Mouse (Mus musculus) liver, embryonic 14.5 days (tissue): ENCODE measurements at regions not wholly inside any gene's neighbourhood (a gene's known extent, or its start where the extent isn't known, plus 50 kb on each side); places are given as distances from the start of the nearest gene placed in this dataset.

ENCODE experiments used
- ATAC-seq: fragments of 200-750 bp; cut with Nextera tagmentation; 2 replicates; pipeline ENCODE4 v1.8.0; 2017; ENCODE audit warnings: moderate number of reproducible peaks, mild to moderate bottlenecking, moderate library complexity; ENCODE audit not compliant: insufficient read depth
- DNase-seq, 3 experiments: peaks; one replicate each; pipeline ENCODE4 v3.0.0-alpha.2; 2012 to 2013; ENCODE audit warnings: low read depth in 3 of 3, low spot score in 3 of 3
- H3K27ac ChIP-seq: fragments of 300-500 bp; sonication (generic); 2 replicates; pipeline ENCODE4 v1.5.1; 2014; ENCODE audit warnings: moderate library complexity, mild to moderate bottlenecking, control low read depth, inconsistent platforms
- H3K27me3 ChIP-seq: fragments of 300-500 bp; sonication (generic); 2 replicates; pipeline ENCODE4 v1.6.1; 2014; ENCODE audit warnings: mild to moderate bottlenecking, low read length, moderate library complexity; ENCODE audit not compliant: control insufficient read depth, insufficient read depth
- H3K36me3 ChIP-seq: fragments of 300-500 bp; sonication (generic); replicated peaks from 2 replicates; pipeline ENCODE4 v1.6.1; 2014; ENCODE audit warnings: low read depth; ENCODE audit not compliant: control insufficient read depth, insufficient read depth
- H3K4me1 ChIP-seq, 2 experiments: fragments of 200-500 bp in 1 of 2; fragments of 300-500 bp in 1 of 2; sonication (generic) in 1 of 2; replicated peaks; 2 replicates each; pipeline ENCODE4 v1.6.1; 2012 to 2014; ENCODE audit warnings: antibody characterized with exemption in 1 of 2, inconsistent platforms in 1 of 2, low read length in 1 of 2; ENCODE audit not compliant: control insufficient read depth in 2 of 2, insufficient read depth in 2 of 2
- H3K4me2 ChIP-seq: fragments of 300-500 bp; sonication (generic); 2 replicates; pipeline ENCODE4 v1.6.1; 2014; ENCODE audit warnings: low read depth, mild to moderate bottlenecking, control low read depth, moderate library complexity
- H3K4me3 ChIP-seq, 2 experiments: fragments of 200-500 bp in 1 of 2; fragments of 300-500 bp in 1 of 2; sonication (generic) in 1 of 2; 2 replicates each; pipeline ENCODE4 v1.5.1; 2012 to 2014; ENCODE audit warnings: low read depth in 2 of 2, low read length in 2 of 2, mild to moderate bottlenecking in 2 of 2, control low read depth in 1 of 2, inconsistent platforms in 1 of 2, moderate library complexity in 1 of 2; ENCODE audit not compliant: insufficient read depth in 1 of 2
- H3K9ac ChIP-seq: fragments of 300-500 bp; sonication (generic); replicated peaks from 2 replicates; pipeline ENCODE4 v1.6.1; 2014; ENCODE audit warnings: mild to moderate bottlenecking, control low read depth, moderate library complexity
- H3K9me3 ChIP-seq: fragments of 300-500 bp; sonication (generic); 2 replicates; pipeline ENCODE4 v1.6.1; 2016; ENCODE audit warnings: low read length, mixed read lengths; ENCODE audit not compliant: control insufficient read depth
- CTCF ChIP-seq: IDR thresholded peaks from 2 replicates; pipeline ENCODE4 v1.5.1; 2016; ENCODE audit warnings: antibody characterized with exemption, low read depth, control low read depth
- EP300 ChIP-seq: IDR thresholded peaks from 2 replicates; pipeline ENCODE4 v1.6.1; 2016; ENCODE audit warnings: antibody characterized with exemption, low read depth
- WGBS: fragments of 180-500 bp; shearing (Covaris S2); extraction: QIAGEN DNeasy Blood & Tissue Kit; methylation state at CpG from one replicate; pipeline ENCODE4 v1.1.7; 2014; ENCODE audit not compliant: insufficient replicate concordance; 5-methylcytosine and 5-hydroxymethylcytosine counted together

DNA sequence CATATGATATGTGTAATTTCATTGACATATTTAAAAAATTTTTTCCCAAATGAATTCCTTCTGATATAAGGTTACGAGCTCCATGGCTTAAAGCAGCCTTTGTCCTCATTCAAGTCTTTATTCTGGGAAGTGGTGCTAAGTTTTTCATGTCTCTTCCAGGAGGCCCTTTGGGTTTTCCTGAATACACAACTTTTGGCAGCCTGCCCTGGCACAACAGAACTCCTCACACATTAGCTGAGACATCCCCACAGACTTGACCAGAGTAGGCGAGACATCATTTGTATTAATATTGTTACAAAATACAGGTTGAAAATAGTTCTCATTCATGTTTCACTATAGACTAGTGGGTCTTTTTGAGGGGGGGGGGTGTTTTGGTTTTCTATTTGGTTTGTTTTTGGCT, 2565.9 kb upstream of the Gm7489 start:
- H3K27me3 ChIP-seq, result no peaks in the 10 kb centered on the region
- no peaks in the 10 kb centered on the region for H3K9me3 ChIP-seq
- no peak overlapping the region for H3K4me3 ChIP-seq
- no peaks in the 10 kb centered on the region for H3K36me3 ChIP-seq
- H3K9ac ChIP-seq, result no peak overlapping the region
- no peak for TF ChIP-seq CTCF
- no peak for TF ChIP-seq EP300
- no peaks in the 10 kb centered on the region for H3K4me1 ChIP-seq
- H3K4me2 ChIP-seq, result no peak overlapping the region
- ATAC-seq (no peak), DNase-seq (no peak)
- H3K27ac ChIP-seq, result no peak overlapping the region
- WGBS, result 69% methylated on average over 2 of the region's 2 CpGs

DNA sequence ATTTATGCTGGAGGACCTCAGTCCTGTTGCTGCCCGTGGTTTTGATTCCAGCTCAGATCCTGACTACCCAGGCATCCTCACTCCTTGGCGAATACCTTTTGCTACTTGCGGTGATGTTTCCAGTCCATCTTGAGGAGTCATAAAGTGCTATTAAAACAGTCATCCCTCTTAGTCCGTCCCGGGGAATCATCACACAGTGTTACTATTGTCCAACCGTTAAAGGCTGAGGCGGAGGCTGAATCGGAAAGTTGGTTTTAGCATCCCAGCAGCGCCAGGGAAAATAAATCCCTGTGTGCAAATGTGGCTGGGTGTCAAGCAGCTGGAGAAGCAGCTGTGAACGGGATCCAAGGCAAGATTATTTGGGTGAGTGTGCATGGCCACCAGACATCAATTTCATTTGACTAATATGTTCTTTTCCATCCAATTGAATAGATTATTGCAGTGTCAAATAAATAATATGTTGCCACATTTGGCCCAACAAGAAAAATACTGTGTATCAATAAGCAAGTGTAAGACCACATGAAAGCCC, 2564.3 kb upstream of the Gm7489 start:
- TF ChIP-seq EP300 (no peak), CTCF (no peak)
- Histone ChIP-seq H3K27ac (no peak overlapping the region), H3K36me3 (no peaks in the 10 kb centered on the region), H3K4me1 (no peaks in the 10 kb centered on the region), H3K9me3 (no peaks in the 10 kb centered on the region), H3K27me3 (no peaks in the 10 kb centered on the region), H3K4me2 (no peak overlapping the region), H3K9ac (no peak overlapping the region), H3K4me3 (no peak overlapping the region)
- ATAC-seq (no peak), DNase-seq (no peak)
- 60% methylated on average over 10 of the region's 10 CpGs for WGBS

DNA sequence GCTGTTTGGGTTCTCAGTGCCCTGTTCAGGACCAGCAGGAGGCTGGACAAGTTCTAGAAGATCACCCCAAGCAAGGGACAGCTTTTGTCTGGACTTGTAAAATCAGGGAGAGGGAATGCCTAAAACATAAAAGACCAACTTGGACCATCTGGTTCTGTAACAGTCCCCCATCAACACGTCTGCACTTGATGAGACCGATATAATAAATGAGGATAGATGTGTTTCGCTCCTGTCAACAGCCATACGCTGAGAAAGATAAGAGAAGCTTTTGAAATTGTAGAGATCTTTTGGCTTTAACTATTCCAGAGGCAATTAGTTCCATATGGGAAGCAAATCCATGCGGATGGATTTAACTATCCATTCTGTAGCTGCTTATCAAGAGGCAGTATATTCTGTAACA, 2561.4 kb upstream of the Gm7489 start:
- ATAC-seq, result no peak

DNA sequence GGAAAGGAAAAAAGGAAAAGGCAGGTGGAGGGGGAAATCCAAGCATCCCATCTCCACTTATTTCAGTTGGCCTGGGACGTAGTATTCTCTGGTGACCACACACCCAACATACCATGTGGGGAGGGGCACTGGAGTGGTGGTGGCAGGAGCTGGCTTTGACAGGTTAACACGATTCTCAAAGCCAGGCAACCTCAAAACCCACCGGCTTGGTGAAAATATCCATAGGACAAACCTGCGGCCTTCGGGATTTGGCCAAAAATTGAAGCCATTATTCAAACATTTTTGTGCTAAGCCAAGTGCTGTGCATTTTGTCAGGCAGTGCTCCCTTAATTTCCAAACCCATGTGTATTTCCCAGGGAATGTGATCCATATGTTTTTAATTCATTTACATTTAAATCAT, 2560.5 kb upstream of the Gm7489 start:
- Histone ChIP-seq H3K4me2 (no peak overlapping the region), H3K4me3 (no peak overlapping the region), H3K36me3 (no peaks in the 10 kb centered on the region), H3K4me1 (no peaks in the 10 kb centered on the region), H3K27ac (no peak overlapping the region), H3K9ac (no peak overlapping the region), H3K9me3 (no peaks in the 10 kb centered on the region), H3K27me3 (no peaks in the 10 kb centered on the region)
- 65% methylated on average over 5 of the region's 5 CpGs for WGBS
- TF ChIP-seq EP300 (no peak), CTCF (no peak)
- DNase-seq (no peak), ATAC-seq (no peak)

More for the DNA sequence above, 2561.4 kb upstream of the Gm7489 start:
- TF ChIP-seq EP300, result no peak
- TF ChIP-seq CTCF, result no peak
- no peak overlapping the region for H3K4me3 ChIP-seq
- 65% methylated on average over 5 of the region's 5 CpGs for WGBS
- no peaks in the 10 kb centered on the region for H3K9me3 ChIP-seq
- no peaks in the 10 kb centered on the region for H3K36me3 ChIP-seq
- no peak overlapping the region for H3K9ac ChIP-seq
- no peaks in the 10 kb centered on the region for H3K27me3 ChIP-seq
- no peak overlapping the region for H3K4me2 ChIP-seq
- DNase-seq, result no peak
- H3K4me1 ChIP-seq, result no peaks in the 10 kb centered on the region
- no peak overlapping the region for H3K27ac ChIP-seq

DNA sequence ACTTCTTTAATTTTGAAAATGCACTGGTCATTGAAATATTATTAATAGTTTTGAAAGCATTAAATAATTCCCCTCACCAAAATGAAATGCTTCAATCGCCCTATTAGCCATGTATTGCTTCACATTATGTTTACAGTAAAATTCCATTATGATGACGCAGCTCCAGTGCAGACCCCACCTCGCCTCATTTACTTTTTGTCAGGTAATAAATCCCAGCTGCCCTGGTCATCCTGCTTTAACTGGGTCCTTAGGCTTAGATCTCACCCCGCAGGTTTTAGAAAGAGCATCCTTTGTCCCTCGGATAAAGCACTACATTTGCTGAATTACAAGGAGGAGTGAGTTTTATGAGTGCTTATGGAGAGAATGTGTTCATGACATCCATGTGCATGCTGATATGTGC, 2557.0 kb upstream of the Gm7489 start:
- Histone ChIP-seq H3K4me3 (no peak overlapping the region), H3K36me3 (no peaks in the 10 kb centered on the region), H3K4me1 (no peaks in the 10 kb centered on the region), H3K4me2 (no peak overlapping the region), H3K9me3 (no peaks in the 10 kb centered on the region), H3K9ac (no peak overlapping the region), H3K27ac (no peak overlapping the region), H3K27me3 (no peaks in the 10 kb centered on the region)
- no peak for ATAC-seq
- DNase-seq, result no peak
- WGBS, result 56% methylated on average over 5 of the region's 5 CpGs
- TF ChIP-seq EP300 (no peak), CTCF (no peak)

DNA sequence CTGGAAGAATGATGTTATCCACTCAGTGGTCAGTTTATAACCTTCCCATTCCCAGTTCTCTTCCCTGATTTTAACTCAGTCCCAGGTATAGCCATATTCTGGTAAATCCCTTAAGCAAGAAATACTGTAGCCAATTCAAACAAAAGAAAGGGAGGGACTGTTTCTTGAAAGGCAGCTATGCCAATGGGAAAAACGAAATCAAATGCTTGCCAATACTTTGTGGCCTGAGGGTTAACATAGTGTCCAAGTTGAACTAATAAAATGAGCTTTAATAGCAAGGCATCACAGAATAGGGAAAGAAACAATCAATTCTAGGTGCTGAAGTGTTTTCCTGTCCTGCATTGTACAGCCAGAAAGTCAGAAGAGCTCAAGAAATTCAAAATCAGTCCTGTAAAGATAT, 2548.3 kb upstream of the Gm7489 start:
- no peak overlapping the region for H3K4me3 ChIP-seq
- H3K4me1 ChIP-seq, result no peaks in the 10 kb centered on the region
- ATAC-seq, result no peak
- no peak for TF ChIP-seq CTCF
- TF ChIP-seq EP300, result no peak
- DNase-seq, result no peak
- no peaks in the 10 kb centered on the region for H3K36me3 ChIP-seq
- no peak overlapping the region for H3K4me2 ChIP-seq
- no peaks in the 10 kb centered on the region for H3K27me3 ChIP-seq
- no peak overlapping the region for H3K9ac ChIP-seq
- H3K27ac ChIP-seq, result no peak overlapping the region
- WGBS, result 29% methylated on average over 1 of the region's 1 CpGs
- H3K9me3 ChIP-seq, result no peaks in the 10 kb centered on the region
